Mouse (Mus musculus): ENCODE data around the gene Rnf214.

DNA sequence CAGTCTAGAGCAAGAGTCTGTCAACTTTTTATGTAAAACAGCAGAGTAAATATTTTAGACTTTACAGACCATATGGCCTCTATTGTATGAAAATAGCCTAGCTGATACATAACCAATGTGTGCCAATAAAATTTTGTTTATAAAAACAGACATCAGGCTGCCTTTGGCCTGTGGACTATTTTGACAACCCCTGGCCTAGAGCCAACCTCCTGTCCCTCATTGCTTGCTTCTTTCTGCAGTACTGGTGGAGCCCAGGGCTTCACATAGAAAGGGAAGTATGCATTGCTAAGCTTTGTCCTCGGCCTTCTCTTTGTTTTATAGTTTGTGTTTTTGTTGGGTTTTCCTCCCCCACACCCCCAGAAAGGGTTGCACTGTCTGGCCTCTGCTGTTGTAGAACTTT is 25.2 kb upstream of the Rnf214 start:
- TF ChIP-seq CTCF (IDR thresholded peaks at IDR 0.05; ENCODE audit: low read depth, low read length): no peak
- TF ChIP-seq POLR2A (IDR thresholded peaks at IDR 0.05; ENCODE audit: insufficient read depth, low read length): no peak

All from ES-Bruce4 (cell line).